Mouse (Mus musculus): Measurements from ENCODE around the gene Ptpn6. TPM values are rescaled to one million over a fixed set of nuclear protein-coding genes. Genes with fewer than 3 reads are reported as not detected.

The Ptpn6 gene
- total and polyA plus RNA-seq, 3 experiments, result 91.9 to 184 TPM; not detected in 1

DNA sequence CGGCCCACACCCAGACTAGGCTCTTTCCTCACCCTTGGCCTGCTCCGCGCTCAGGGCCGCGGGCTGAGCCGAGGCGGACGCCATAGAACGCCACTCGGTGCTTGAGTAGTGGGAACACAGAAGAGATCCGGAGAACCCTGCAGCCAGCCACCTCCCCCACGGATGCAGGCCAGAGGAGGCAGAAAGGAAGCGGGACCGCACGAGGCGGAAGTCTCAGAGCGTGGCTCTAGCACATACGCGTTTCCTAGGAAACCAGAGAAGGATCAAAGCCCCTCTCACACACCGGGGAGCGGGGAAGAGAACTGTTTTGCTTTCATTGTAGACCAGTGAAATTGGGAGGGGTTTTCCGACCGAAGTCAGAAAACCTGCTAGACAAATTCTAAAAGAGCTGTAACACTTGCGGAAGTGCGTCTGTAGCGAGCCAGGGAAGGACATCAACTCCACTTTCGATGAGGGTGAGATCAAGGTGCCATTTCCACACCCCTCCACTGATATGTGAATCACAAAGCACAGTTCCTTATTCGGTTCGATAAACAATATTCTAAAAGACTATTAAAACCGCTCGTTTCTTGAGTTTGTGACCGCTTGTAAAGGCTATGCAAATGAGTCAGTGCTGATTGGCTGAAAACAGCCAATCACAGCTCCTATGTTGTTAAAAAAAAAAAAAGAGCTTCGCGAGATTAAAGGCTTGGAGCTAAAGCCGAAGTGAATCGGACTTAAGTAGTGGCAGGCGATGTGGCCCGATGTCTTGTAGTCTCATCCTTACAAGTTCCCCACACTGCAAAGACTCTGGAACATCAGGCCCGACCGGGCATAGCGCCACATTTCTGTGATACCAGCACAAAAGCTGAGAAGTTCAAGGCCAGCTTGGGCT lies 2.6 kb upstream of the Ptpn6 start, which contains the start of gene Grcc10 (continued):
- TF ChIP-seq CHD1 (IDR thresholded peaks at IDR 0.05; ENCODE audit: low read depth, low read length) (no peak), POLR2AphosphoS5 (IDR thresholded peaks at IDR 0.05; ENCODE audit: borderline replicate concordance, low read depth, low read length) (peak; percentile 100; the same call in 1 of the 2 replicates), POLR2AphosphoS2 (IDR thresholded peaks at IDR 0.05; ENCODE audit: low read length) (peak; percentile 100), MAZ (IDR thresholded peaks at IDR 0.05; ENCODE audit: low read depth, low read length) (peak; percentile 87; the same call in 1 of the 2 replicates), MYC (IDR thresholded peaks at IDR 0.05; ENCODE audit: low read depth, low read length) (peak; percentile 67; the same call in 1 of the 2 replicates), CTCF (IDR thresholded peaks at IDR 0.05 in 2 of 3, conservative IDR thresholded peaks at IDR 0.05 in 1 of 3; ENCODE audit: control insufficient read depth in 1 of 3, insufficient read depth in 1 of 3, low read depth in 2 of 3, low read length in 3 of 3, poor library complexity in 1 of 3, severe bottlenecking in 1 of 3) (no peak), USF2 (IDR thresholded peaks at IDR 0.05; ENCODE audit: borderline replicate concordance in 1 of 2, insufficient read depth in 1 of 2, low read depth in 1 of 2, low read length in 2 of 2) (no peak), EP300 (IDR thresholded peaks at IDR 0.05; ENCODE audit: low read depth in 1 of 2, low read length in 2 of 2) (peak in 1 of 2 experiments; percentile 59; a peak in 2 of 4 replicates), MYB (IDR thresholded peaks at IDR 0.05; ENCODE audit: low read depth, low read length) (no peak), ZMIZ1 (IDR thresholded peaks at IDR 0.05; ENCODE audit: low read depth, low read length) (peak; percentile 100), POLR2A (IDR thresholded peaks at IDR 0.05; ENCODE audit: control insufficient read depth in 1 of 2, insufficient read depth in 1 of 2, low read depth in 1 of 2, low read length in 2 of 2, poor library complexity in 1 of 2) (peak; percentile 100), BHLHE40 (IDR thresholded peaks at IDR 0.05; ENCODE audit: borderline replicate concordance, low read depth, low read length) (no peak), ELF1 (IDR thresholded peaks at IDR 0.05; ENCODE audit: low read depth, low read length) (peak; percentile 81), GATA1 (IDR thresholded peaks at IDR 0.05; ENCODE audit: low read depth, low read length) (0 out of 2 replicates have a peak, but pooled peaks have one; percentile 32), GABPA (IDR thresholded peaks at IDR 0.05; ENCODE audit: low read depth, low read length) (no peak), NRF1 (IDR thresholded peaks at IDR 0.05; ENCODE audit: insufficient read depth, low read depth, low read length, poor library complexity, severe bottlenecking) (no peak), E2F4 (IDR thresholded peaks at IDR 0.05; ENCODE audit: borderline replicate concordance, low read depth, low read length) (no peak), RAD21 (IDR thresholded peaks at IDR 0.05; ENCODE audit: low read depth, low read length) (no peak), ZKSCAN1 (IDR thresholded peaks at IDR 0.05; ENCODE audit: low read depth, low read length) (peak; percentile 67; the same call in 1 of the 2 replicates), KAT2A (conservative IDR thresholded peaks at IDR 0.05; ENCODE audit: low read depth, low read length) (peak; percentile 50; the same call in 1 of the 2 replicates), TAL1 (IDR thresholded peaks at IDR 0.05; ENCODE audit: low read length) (no peak), UBTF (IDR thresholded peaks at IDR 0.05; ENCODE audit: borderline replicate concordance, insufficient read depth, low read depth, low read length) (peak; percentile 97; the same call in 1 of the 2 replicates)
